Mouse (Mus musculus): Measurements from ENCODE around the gene Blm.

Gene Blm

DNA sequence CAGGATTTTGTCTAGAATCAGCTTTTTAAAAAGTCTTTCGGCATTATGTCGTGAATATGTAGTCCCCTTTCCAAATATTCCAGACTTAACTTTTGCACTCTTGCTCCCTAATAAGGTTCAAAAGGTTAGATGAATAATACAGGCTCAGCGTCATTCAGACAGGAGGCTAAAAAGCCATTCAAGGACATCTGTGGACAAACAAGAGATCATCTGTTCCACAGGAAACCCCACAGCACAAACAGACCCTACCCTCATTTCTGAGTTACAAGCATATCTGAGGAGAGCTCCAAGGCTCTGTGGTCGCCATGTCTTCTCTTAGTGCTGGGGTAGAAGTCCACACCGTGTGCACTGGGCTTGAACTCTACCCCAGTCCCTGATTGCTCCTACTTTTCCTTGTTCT is 70.1 kb downstream of the Blm start:
- DNase-seq (ENCODE audit: extremely low read depth, low read depth, low spot score): no peak

GRCm38 (mm10) chr7:80461891-80462290 is 73.0 kb downstream of the Blm start:
- DNase-seq (ENCODE audit: extremely low read depth, low read depth, low spot score): no peak

- no peak for DNase-seq (ENCODE audit: extremely low read depth, low read depth, low spot score)
Measured at GRCm38 (mm10) chr7:80460892-80461291, 74.0 kb downstream of the Blm start.

DNA sequence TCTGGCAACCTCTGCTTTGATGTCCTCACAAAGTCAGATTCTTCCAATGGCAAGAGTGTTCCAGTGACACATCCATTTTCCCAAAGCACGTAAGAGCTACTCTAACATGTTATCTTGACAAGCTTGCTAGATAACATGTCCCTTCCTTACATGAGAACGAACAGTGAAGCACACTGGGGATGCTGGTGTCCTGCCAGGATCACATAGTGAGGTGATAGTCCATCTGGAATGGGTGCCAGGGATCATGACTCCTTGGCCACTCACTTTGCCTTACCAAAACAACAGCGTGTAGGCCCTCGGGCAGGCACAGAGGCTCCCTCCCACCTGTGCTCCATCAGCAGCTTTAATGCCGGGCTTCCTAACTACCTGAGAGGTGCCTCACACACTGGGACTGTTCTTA is 74.7 kb downstream of the Blm start:
- DNase-seq (ENCODE audit: extremely low read depth, low read depth, low spot score): no peak

DNA sequence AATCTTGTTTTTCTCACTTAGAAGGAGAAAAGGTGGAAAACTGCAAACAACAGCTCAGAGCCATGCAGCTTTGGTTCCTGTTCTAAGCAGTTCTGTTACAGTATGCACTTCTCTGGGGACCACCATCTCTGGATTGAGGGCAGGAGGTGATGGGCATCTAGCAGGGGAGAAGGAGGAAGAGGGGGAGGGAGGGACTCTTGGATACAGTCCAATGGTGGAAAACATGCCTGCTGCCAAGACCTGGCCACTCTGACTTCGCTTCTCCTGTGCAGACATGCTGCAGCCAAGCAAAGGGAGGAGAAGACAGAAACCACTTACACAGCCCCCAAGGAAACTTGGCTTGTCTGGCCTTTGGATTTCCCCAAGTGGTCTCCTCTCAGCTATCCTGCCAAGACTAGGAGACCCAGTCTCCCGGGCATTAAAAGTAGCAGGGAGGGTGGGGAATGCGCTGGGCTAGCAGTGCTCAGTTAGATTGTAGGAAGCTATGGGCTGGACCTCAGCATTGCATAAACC is 77.0 kb downstream of the Blm start:
- DNase-seq (ENCODE audit: extremely low read depth, low read depth, low spot score): no peak

GRCm38 (mm10) chr7:80457241-80457640 is 77.7 kb downstream of the Blm start:
- DNase-seq (ENCODE audit: extremely low read depth, low read depth, low spot score): peak; percentile 80

- DNase-seq (ENCODE audit: extremely low read depth, low read depth, low spot score): peak; percentile 62
Measured at GRCm38 (mm10) chr7:80456327-80456726, 78.6 kb downstream of the Blm start.

- DNase-seq (ENCODE audit: extremely low read depth, low read depth, low spot score): no peak
Measured at GRCm38 (mm10) chr7:80455505-80456160, 79.3 kb downstream of the Blm start.

- DNase-seq (ENCODE audit: extremely low read depth, low read depth, low spot score): no peak
Measured at GRCm38 (mm10) chr7:80454786-80455185, 80.1 kb downstream of the Blm start.

DNA sequence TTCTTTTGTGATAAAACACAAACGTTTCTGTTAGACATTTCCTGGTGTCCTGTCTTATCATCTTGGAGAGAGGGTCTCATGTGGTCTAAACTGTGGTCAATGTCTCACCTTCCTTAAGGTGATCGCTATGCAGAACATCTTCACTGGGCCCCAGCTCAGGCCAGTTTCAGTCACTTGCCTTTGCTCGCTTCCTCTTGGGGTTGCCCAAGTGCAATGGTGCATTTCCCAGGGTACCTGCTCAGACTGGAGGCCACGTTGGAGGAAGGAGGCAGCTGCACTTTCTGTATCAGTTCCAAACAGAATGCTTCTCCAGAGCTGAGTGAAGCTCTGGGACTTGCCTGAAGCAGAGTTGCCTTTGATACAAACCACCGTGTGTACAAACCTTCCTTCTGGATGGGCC is 80.9 kb downstream of the Blm start:
- no peak for DNase-seq (ENCODE audit: extremely low read depth, low read depth, low spot score)

DNA sequence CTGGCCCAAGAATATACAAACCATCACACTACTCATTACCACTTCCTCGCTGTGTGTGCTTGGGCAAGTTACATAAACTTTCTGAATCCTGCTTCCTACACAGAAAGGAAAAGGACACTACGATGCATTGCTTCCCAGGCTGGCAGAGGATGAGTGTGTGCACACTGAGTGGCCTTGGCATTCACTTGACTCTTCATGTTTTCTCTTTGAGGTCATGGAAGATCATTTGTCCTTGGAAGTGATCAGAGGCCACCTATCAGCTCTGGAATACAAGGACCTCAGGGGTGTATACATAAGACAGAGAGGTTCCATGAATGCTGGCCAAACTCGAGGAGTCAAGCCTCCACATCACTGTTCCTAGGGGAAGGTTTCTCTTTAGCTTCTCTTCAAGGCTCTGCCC is 81.8 kb downstream of the Blm start:
- DNase-seq (ENCODE audit: extremely low read depth, low read depth, low spot score): no peak

DNA sequence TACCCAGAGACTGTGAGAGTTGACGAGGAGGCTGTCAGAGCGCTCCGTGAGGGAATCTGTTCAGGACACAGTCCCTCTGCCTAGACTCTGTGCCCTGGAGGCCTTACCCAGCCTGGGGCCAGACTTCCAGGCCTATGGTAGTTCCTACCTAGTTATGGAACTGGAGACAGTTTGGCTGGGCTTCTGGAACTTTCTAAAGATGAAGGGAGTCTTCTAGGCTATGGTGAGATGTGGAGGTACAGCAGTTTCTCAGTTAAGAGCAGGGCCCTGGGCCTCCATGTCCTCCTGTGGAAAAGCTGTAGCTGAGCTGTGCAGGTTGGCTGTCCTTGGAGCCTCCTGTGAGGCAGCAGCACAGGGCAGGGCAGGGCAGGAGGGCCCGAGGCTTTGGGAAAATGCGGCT is 82.7 kb downstream of the Blm start:
- no peak for DNase-seq (ENCODE audit: extremely low read depth, low read depth, low spot score)

DNA sequence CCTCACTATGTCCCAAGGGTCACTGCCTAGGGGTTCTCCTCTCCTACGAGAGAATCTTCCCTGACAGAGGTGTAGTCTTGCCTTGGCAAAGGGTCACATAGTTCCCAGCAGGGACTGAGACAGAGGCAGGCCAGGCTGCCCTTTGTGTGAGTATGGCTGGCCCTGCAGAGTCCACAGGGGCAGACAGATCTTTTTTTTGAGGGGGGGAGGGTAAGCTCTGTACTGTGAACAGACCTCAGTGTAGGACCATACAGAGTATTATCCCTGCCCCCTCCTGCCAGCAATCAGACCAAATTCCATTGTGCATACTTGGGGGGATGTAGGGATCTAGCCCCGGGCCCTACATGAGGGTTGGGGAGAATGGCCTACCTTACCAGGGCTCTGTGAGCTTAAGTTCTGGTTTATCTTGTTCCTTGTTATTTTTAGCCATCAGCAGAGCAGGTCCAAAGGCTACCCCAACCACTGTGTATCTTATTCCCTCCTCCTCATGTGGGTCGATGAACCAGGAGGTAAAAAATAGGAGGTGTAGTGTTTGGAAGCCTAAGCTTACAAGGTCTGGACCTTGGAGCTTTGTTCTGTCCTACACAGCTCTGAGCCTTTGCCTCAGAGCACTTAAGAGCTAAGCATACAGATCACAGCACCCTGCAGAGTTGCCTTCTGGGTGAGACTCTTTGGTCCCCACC is 83.2 kb downstream of the Blm start:
- no peak for DNase-seq (ENCODE audit: extremely low read depth, low read depth, low spot score)

DNA sequence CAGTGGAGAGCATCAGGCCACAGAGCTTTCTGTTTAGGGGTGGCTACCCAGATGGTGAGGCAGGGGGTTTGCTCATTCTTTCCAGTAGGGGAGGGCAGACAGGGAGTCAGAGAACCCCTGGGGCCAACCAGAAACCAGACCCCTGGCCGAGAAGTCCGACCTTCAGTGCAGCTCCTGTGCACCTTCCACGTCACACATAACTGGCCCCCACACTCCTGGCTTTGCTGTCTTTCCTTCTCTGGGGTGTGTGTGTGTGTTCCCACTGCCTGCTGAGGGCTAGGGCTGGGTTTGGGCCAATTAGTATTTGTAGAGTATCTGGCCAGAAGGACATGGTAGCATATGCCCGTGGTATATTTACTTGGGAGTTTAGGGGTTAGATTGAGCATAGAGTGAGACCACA is 84.6 kb downstream of the Blm start:
- no peak for DNase-seq (ENCODE audit: extremely low read depth, low read depth, low spot score)

GRCm38 (mm10) chr7:80449620-80450091 is 85.3 kb downstream of the Blm start:
- DNase-seq (ENCODE audit: extremely low read depth, low read depth, low spot score): no peak

DNA sequence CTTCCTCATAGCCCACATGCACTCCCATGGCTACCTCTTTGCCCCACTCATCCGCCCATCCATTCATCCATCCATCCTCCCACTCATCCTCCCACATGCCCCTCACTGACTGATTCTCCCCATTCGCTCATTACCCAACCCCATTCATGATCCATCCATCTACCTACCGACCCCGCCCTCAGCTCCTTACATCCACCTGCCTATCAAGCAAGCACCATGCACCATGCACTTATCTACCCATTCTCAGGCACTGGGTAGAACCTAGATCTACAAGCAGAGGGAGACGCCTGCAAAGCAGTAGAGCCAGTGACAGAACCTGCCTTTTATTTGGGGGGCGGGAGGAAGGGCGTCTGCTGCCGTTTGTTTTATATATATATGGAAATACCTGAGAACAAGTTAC is 87.6 kb downstream of the Blm start:
- no peak for DNase-seq (ENCODE audit: extremely low read depth, low read depth, low spot score)

DNA sequence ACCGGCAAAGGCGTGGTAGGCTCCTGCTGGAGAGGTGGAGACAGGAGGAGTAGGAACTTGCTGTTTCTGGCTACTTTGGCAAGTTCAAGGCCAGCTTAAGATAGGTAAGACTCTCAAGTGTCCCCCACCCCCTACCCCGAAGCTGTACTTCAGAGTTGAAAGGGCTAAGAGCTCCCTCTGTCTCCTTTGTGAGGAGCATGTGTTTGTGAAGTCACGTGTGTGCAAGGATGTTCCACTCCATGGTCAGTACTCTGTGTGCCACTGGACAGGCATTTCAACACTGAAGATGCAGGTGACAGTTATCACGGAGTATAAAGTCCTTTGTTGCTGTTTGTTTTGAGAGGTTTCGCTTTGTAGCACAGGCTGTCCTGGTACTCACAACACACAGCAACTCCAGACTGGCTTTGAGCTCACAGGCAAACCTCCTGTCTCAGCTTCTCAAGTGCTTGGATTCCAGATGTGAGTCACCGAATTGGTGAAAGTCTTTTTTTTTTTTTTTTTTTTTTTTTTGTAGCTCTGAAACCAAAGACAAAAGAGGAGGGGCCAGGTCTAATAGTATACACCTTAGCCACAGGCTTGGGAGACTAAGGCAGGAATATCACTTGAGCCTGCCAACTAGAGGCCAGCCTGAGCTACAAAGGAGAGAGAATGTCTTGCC is 88.6 kb downstream of the Blm start:
- no peak for DNase-seq (ENCODE audit: extremely low read depth, low read depth, low spot score)

DNA sequence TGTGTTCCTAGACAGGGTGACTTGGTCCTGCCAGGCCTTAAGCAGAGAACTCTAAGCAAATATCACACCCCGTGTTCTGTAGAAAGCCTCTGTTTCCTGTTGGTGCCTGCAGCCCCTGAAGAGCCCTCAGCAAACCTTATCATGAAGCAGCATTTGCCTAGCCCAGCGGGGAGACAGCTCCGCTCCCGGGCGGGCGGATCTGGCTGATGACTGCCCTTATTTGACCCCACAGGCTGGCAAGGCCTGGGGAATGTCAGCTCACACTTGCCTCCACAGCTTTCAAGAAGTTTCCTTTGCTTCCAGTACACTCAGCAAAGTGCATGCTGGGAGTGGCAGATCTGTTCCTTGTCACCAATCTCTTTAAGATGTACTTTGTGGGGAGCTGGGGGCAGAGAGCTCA is 89.4 kb downstream of the Blm start:
- no peak for DNase-seq (ENCODE audit: extremely low read depth, low read depth, low spot score)

- no peak for DNase-seq (ENCODE audit: extremely low read depth, low read depth, low spot score)
Measured at GRCm38 (mm10) chr7:80444401-80445249, 90.3 kb downstream of the Blm start.

DNA sequence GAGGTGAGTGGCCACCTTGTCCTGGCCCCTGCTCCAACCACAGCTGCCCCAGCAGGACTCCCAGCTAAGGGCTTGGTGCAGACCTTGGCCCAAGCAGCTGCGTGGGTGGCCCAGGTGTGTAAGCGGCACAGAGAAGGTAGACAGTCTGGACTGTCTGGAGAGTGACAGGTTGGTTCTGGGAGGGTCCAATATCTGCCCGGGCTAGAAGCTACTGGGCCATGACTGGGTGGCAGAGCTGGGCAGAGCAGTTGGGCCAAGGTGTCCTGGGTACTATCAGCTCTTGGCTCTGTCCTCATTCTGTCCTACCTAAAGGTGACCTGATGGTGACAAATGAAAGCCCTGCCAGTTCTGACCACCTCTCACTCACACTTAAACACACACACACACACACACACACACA is 91.8 kb downstream of the Blm start:
- DNase-seq (ENCODE audit: extremely low read depth, low read depth, low spot score): no peak
